Mouse (Mus musculus) telencephalon, adult 2 months (tissue): Measurements from ENCODE around the gene Arhgdia.

Experiments used
- DNase-seq: peaks from one replicate; pipeline ENCODE4 v3.0.0-alpha.2; 2011; ENCODE audit warnings: low read depth, low spot score

Gene Arhgdia

GRCm38 (mm10) chr11:120581490-120582267 lies at the start of gene Arhgdia:
Gene Arhgdia, minus strand, starts transcription at chr11:120581624.
- DNase-seq: peak; percentile 73

GRCm38 (mm10) chr11:120630401-120630871 lies 49.0 kb upstream of the Arhgdia start:
- DNase-seq: no peak

GRCm38 (mm10) chr11:120629911-120630310 lies 48.5 kb upstream of the Arhgdia start:
- DNase-seq: no peak

GRCm38 (mm10) chr11:120629341-120629730 lies 47.9 kb upstream of the Arhgdia start:
- no peak for DNase-seq

- DNase-seq: no peak
Measured at GRCm38 (mm10) chr11:120628601-120629340, 47.3 kb upstream of the Arhgdia start.

- DNase-seq: no peak
Measured at GRCm38 (mm10) chr11:120627468-120628300, 46.3 kb upstream of the Arhgdia start.

GRCm38 (mm10) chr11:120626785-120627467 lies 45.5 kb upstream of the Arhgdia start:
- no peak for DNase-seq

GRCm38 (mm10) chr11:120625152-120625775 lies 43.8 kb upstream of the Arhgdia start, which contains the start of gene Sirt7:
Gene Sirt7, minus strand, starts transcription at chr11:120625240.
- DNase-seq: no peak

GRCm38 (mm10) chr11:120624680-120625111 lies 43.3 kb upstream of the Arhgdia start:
- DNase-seq: peak; percentile 79

GRCm38 (mm10) chr11:120623961-120624679 lies 42.7 kb upstream of the Arhgdia start:
- no peak for DNase-seq

- no peak for DNase-seq
Measured at GRCm38 (mm10) chr11:120622805-120623204, 41.4 kb upstream of the Arhgdia start.

- DNase-seq: no peak
Measured at GRCm38 (mm10) chr11:120620195-120620594, 38.8 kb upstream of the Arhgdia start.

- no peak for DNase-seq
Measured at GRCm38 (mm10) chr11:120618619-120619535, 37.5 kb upstream of the Arhgdia start.

GRCm38 (mm10) chr11:120617519-120618112 lies 36.2 kb upstream of the Arhgdia start, which contains the start of gene Pcyt2:
Gene Pcyt2, minus strand, starts transcription at chr11:120617936.
- peak; percentile 78 for DNase-seq

GRCm38 (mm10) chr11:120616617-120617294 lies 35.3 kb upstream of the Arhgdia start:
- no peak for DNase-seq

GRCm38 (mm10) chr11:120615606-120616203 lies 34.3 kb upstream of the Arhgdia start:
- no peak for DNase-seq

- DNase-seq: no peak
Measured at GRCm38 (mm10) chr11:120615167-120615566, 33.7 kb upstream of the Arhgdia start.
